ENCODE assay signal across 8 mouse cellular contexts in genomic region chr11:98781851-98782512, GRCm38 (mm10). TPM values are rescaled to one million over a fixed set of nuclear protein-coding genes. Genes with fewer than 3 reads are reported as not detected.
A peak's percentile ranks its signal among the peaks of the same experiment; 100 is the strongest.
DNase-seq lines count a peak whose midpoint lies in the region; ATAC-seq and TF ChIP-seq lines count a peak whose summit lies in the region.

No protein-coding gene starts in this region.

- WGBS in forebrain, embryonic 14.5 days: 19% methylated on average over 13 of the region's 14 CpGs

- intact Hi-C loops in heart, postnatal 25 days (cut with DNase I): no loop called here

- peaks cover 36% of the 10 kb centered on the region for H3K4me1 ChIP-seq in forebrain, embryonic 14.5 days (ENCODE audit: control insufficient read depth, insufficient read depth, low read length)
- peaks cover 27% of the 10 kb centered on the region for H3K4me1 ChIP-seq in testis, adult 2 months (ENCODE audit: control insufficient read depth, insufficient read depth, low read length)

- H3K9me3 ChIP-seq in forebrain, embryonic 14.5 days (replicated peaks; ENCODE audit: control insufficient read depth, low read length): no peaks in the 10 kb centered on the region

- no peak overlapping the region for H3K4me3 ChIP-seq in forebrain, embryonic 14.5 days (ENCODE audit: low read depth, low read length)
- no peak overlapping the region for H3K4me3 ChIP-seq in testis, adult 2 months (ENCODE audit: control insufficient read depth, low read depth, low read length)

- H3K36me3 ChIP-seq in forebrain, embryonic 14.5 days (ENCODE audit: control insufficient read depth, insufficient read depth, low read length): no peaks in the 10 kb centered on the region
- no peaks in the 10 kb centered on the region for H3K36me3 ChIP-seq in testis, adult 2 months (ENCODE audit: control insufficient read depth, insufficient read depth, low read length)

- DNase-seq in ovary, postnatal 36 days (ENCODE audit: low spot score): peak; percentile 29
- no peak for DNase-seq in ovary, postnatal 14 days (ENCODE audit: low spot score)
- peak; percentile 86 for DNase-seq in forebrain, embryonic 14.5 days (ENCODE audit: low spot score)
- peak; percentile 74 for DNase-seq in heart, postnatal 25 days (ENCODE audit: low spot score)
- DNase-seq in layer of hippocampus, adult 9-11 months: peak; percentile 86
- peak; percentile 64 for DNase-seq in mesoderm, embryonic 11.5 days (ENCODE audit: low read depth, low spot score)

- no peak for TF ChIP-seq CTCF in testis, adult 2 months (IDR thresholded peaks at IDR 0.05; ENCODE audit: control insufficient read depth, insufficient read depth, insufficient replicate concordance, low read depth, low read length)

- H3K9ac ChIP-seq in forebrain, embryonic 14.5 days (ENCODE audit: low read length): peak overlapping the region; percentile 50

- TF ChIP-seq POLR2A in testis, adult 2 months (IDR thresholded peaks at IDR 0.05; ENCODE audit: control insufficient read depth, low read depth, low read length): no peak; the same call in 1 of the 2 replicates

- ATAC-seq in forebrain, embryonic 14.5 days: peak; percentile 47
- no peak for ATAC-seq in erythroid progenitor cell, adult 5-6 weeks (replicated peaks; ENCODE audit: low FRiP score, poor library complexity, severe bottlenecking)

- H3K4me2 ChIP-seq in forebrain, embryonic 14.5 days (ENCODE audit: low read length): peak overlapping the region; percentile 42

- peak overlapping the region; percentile 86 for H3K27ac ChIP-seq in forebrain, embryonic 14.5 days (ENCODE audit: low read depth, low read length)
- H3K27ac ChIP-seq in testis, adult 2 months (ENCODE audit: control insufficient read depth, insufficient read depth, low read depth, low read length): peak overlapping the region; percentile 71

- no peaks in the 10 kb centered on the region for H3K27me3 ChIP-seq in forebrain, embryonic 14.5 days (replicated peaks; ENCODE audit: control insufficient read depth, insufficient read depth, low read length)
- no peaks in the 10 kb centered on the region for H3K27me3 ChIP-seq in testis, adult 2 months (ENCODE audit: control insufficient read depth, insufficient read depth, low read length)

RNA-seq across cellular contexts. Expression of gene Nr1d1, which starts 6.8 kb away (rescaled TPM):
- 2.2 and 3.1 TPM in 2 replicates for polyA plus RNA-seq in forebrain, embryonic 14.5 days (2014; fragmentation: Nextera tagmentation; extraction: Ambion mirVana)
- 100 to 1,000 TPM in 1 of 2 experiments, 10 to 100 TPM in 1; 61.2 to 129 TPM for total RNA-seq in heart, postnatal 25 days (2021)
- 34.7 and 38.6 TPM in 2 replicates for polyA plus RNA-seq in testis, adult 2 months (2012; rRNA removed)
- total RNA-seq in erythroid progenitor cell, adult 5-6 weeks (2015; ENCODE audit: low replicate concordance): not detected in 2 replicates
- not detected in 2 replicates for total RNA-seq in erythroid progenitor cell, adult 5-6 weeks (2017; ENCODE audit: low replicate concordance)

RNA-seq across cellular contexts. Expression of gene Msl1, which starts 13.3 kb away (rescaled TPM):
- 19.3 and 20.5 TPM in 2 replicates for polyA plus RNA-seq in forebrain, embryonic 14.5 days (2014; fragmentation: Nextera tagmentation; extraction: Ambion mirVana)
- 10 to 100 TPM; 73.0 to 78.1 TPM for total RNA-seq in heart, postnatal 25 days (2021)
- 138 and 143 TPM in 2 replicates for polyA plus RNA-seq in testis, adult 2 months (2012; rRNA removed)
- total RNA-seq in erythroid progenitor cell, adult 5-6 weeks (2015; ENCODE audit: low replicate concordance): 43.6 and 44.7 TPM in 2 replicates
- 29.5 and 35.5 TPM in 2 replicates for total RNA-seq in erythroid progenitor cell, adult 5-6 weeks (2017; ENCODE audit: low replicate concordance)

RNA-seq across cellular contexts. Expression of gene Casc3, which starts 22.7 kb away (rescaled TPM):
- 41.0 and 45.0 TPM in 2 replicates for polyA plus RNA-seq in forebrain, embryonic 14.5 days (2014; fragmentation: Nextera tagmentation; extraction: Ambion mirVana)
- total RNA-seq in heart, postnatal 25 days (2021): 10 to 100 TPM; 22.4 to 25.5 TPM
- polyA plus RNA-seq in testis, adult 2 months (2012; rRNA removed): 22.0 and 24.9 TPM in 2 replicates
- total RNA-seq in erythroid progenitor cell, adult 5-6 weeks (2015; ENCODE audit: low replicate concordance): 41.8 and 60.4 TPM in 2 replicates
- total RNA-seq in erythroid progenitor cell, adult 5-6 weeks (2017; ENCODE audit: low replicate concordance): 59.2 and 92.7 TPM in 2 replicates

RNA-seq across cellular contexts. Expression of gene Thra, which starts 41.5 kb away (rescaled TPM):
- polyA plus RNA-seq in forebrain, embryonic 14.5 days (2014; fragmentation: Nextera tagmentation; extraction: Ambion mirVana): 164 and 199 TPM in 2 replicates
- 100 to 1,000 TPM; 102 to 117 TPM for total RNA-seq in heart, postnatal 25 days (2021)
- polyA plus RNA-seq in testis, adult 2 months (2012; rRNA removed): 14.4 and 18.9 TPM in 2 replicates
- total RNA-seq in erythroid progenitor cell, adult 5-6 weeks (2015; ENCODE audit: low replicate concordance): 8.6 and 13.8 TPM in 2 replicates
- 3.3 and 8.0 TPM in 2 replicates for total RNA-seq in erythroid progenitor cell, adult 5-6 weeks (2017; ENCODE audit: low replicate concordance)

RNA-seq across cellular contexts. Expression of gene Med24, which starts 52.7 kb away (rescaled TPM):
- 76.0 and 85.9 TPM in 2 replicates for polyA plus RNA-seq in forebrain, embryonic 14.5 days (2014; fragmentation: Nextera tagmentation; extraction: Ambion mirVana)
- 10 to 100 TPM; 45.2 to 48.8 TPM for total RNA-seq in heart, postnatal 25 days (2021)
- 96.6 and 106 TPM in 2 replicates for polyA plus RNA-seq in testis, adult 2 months (2012; rRNA removed)
- total RNA-seq in erythroid progenitor cell, adult 5-6 weeks (2015; ENCODE audit: low replicate concordance): 30.6 and 57.7 TPM in 2 replicates
- 14.7 and 25.0 TPM in 2 replicates for total RNA-seq in erythroid progenitor cell, adult 5-6 weeks (2017; ENCODE audit: low replicate concordance)

Comparison
In these comparisons a context has a peak if more than half of its experiments do, and no peak if none do; other contexts are left out.
1. RNA of gene Nr1d1, which starts 6.8 kb away (total RNA-seq): 61.2 to 129 TPM in heart, postnatal 25 days; not detected in erythroid progenitor cell, adult 5-6 weeks; every median in the first group is over 10 times any median in the second.